Mouse (Mus musculus) layer of hippocampus, postnatal 36 days (tissue): Measurements from ENCODE around the gene Rab40c. TPM values are rescaled to one million over a fixed set of nuclear protein-coding genes. Genes with fewer than 3 reads are reported as not detected.

Experiments used
- DNase-seq, 2 experiments: peaks; one replicate each; pipeline ENCODE4 v3.0.0; 2022
- total RNA-seq, 2 experiments: library from RNA; stranded (reverse); gene quantifications; 2 replicates each; pipeline ENCODE4 v1.2.3; 2021

Gene Rab40c
- 10 to 100 TPM; 49.6 to 55.5 TPM for total RNA-seq

GRCm38 (mm10) chr17:25919144-25919785, at the start of gene Rab40c:
TSS of gene Rab40c (minus strand) at chr17:25919727.
- DNase-seq = peak; percentile 57 to 64

GRCm38 (mm10) chr17:25968176-25968575, 48.6 kb upstream of the Rab40c start:
- DNase-seq = no peak

GRCm38 (mm10) chr17:25967652-25968051, 48.1 kb upstream of the Rab40c start:
- no peak for DNase-seq

- DNase-seq = no peak
Measured at GRCm38 (mm10) chr17:25964271-25964670, 44.7 kb upstream of the Rab40c start.

GRCm38 (mm10) chr17:25962413-25962905, 42.9 kb upstream of the Rab40c start:
- no peak for DNase-seq

- no peak for DNase-seq
Measured at GRCm38 (mm10) chr17:25961566-25961965, 42.0 kb upstream of the Rab40c start.

GRCm38 (mm10) chr17:25959630-25960467, 40.3 kb upstream of the Rab40c start:
- no peak for DNase-seq

- DNase-seq = no peak
Measured at GRCm38 (mm10) chr17:25958771-25959494, 39.4 kb upstream of the Rab40c start.

DNA sequence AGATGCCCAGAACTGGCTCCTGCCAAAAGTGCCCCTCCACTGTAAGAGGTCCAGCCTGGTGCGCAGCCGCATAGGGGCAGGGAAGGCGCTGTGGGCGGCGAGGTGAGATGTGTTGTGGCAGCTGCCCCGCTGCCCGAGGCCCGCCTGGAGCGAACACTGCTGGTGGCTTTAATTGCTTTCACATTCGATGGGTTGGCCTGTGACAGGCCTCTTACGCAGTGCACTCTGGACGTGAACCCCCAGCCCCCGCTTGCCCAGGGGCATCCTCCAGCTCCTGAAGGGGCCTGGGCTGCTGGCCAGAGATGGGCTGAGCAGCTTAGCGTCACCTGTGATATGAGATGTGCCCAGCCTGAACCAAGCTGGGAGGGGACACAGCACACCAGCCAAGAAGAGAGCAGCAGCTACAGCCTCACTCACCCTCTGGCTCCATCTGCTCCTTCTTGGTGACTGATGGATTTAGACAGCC, 38.1 kb upstream of the Rab40c start:
- no peak for DNase-seq

DNA sequence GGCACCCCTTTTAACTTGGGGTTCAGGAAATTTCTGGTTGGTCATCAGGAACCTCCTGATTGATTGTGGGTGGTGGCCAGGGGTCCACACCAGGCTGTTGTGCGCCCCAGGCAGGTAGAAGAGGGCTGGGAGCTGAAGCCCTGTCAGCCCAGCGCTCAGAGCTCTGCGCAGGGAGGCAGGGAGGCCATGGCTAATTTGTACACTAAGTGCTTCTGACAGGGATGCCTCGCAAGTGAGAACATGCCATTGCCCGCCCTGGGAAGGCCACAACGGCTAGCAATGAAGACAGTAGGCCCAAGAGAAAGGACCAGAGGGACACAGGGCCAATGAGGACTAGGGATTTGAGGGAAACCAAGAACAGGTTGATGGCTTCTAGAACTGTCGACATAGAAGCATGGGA, 37.1 kb upstream of the Rab40c start:
- DNase-seq = no peak

- DNase-seq = no peak
Measured at GRCm38 (mm10) chr17:25956201-25956600, 36.7 kb upstream of the Rab40c start.

- DNase-seq = no peak
Measured at GRCm38 (mm10) chr17:25955736-25956135, 36.2 kb upstream of the Rab40c start.

- DNase-seq = no peak
Measured at GRCm38 (mm10) chr17:25954671-25955070, 35.1 kb upstream of the Rab40c start.

DNA sequence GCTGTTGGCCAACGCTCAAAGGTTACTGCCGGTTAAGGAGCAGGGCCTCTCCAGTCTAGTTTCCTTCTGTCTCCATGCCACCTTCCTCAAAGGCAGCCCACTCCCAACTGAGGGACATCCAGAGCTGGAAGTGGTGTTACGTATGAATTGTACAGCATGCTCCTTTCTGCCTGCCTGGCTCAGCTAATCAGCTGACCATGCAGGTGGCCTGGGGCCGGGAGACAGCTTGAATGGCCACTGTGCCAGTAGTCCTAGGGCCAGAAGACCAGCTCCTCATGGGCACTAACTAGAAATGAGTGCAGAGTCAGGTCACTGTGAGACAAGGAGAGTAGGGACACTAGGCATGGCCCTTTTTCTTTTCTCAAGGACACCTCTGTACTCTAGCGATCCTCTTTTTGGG, 33.6 kb upstream of the Rab40c start:
- DNase-seq = no peak

GRCm38 (mm10) chr17:25951803-25952623, 32.5 kb upstream of the Rab40c start, which contains the start of gene A930017K11Rik:
TSS of gene A930017K11Rik (minus strand) at chr17:25952565.
- DNase-seq = no peak

- DNase-seq = no peak
Measured at GRCm38 (mm10) chr17:25951225-25951802, 31.8 kb upstream of the Rab40c start.

GRCm38 (mm10) chr17:25950706-25951105, 31.2 kb upstream of the Rab40c start:
- DNase-seq = no peak

GRCm38 (mm10) chr17:25949981-25950380, 30.5 kb upstream of the Rab40c start:
- no peak for DNase-seq

DNA sequence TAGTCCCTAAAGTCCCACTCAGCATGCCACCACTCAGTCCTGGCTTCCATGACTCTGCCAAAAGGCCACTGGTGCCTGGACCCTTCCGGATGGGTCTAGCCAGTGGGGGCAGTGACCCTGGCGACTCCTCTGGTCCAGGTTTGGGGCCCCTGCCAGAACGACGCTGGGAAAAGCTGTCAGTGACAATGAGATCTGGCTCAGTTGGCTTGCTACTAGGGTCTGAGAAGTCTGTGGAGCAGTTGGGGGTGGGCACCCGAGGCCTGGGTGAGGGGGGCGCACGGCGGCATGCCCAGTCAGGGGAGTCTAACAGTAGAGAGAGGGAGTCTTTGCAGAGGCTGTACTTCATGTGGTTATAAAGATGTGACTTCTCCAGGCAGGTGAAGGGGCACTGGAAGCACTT, 28.5 kb upstream of the Rab40c start:
- no peak for DNase-seq

DNA sequence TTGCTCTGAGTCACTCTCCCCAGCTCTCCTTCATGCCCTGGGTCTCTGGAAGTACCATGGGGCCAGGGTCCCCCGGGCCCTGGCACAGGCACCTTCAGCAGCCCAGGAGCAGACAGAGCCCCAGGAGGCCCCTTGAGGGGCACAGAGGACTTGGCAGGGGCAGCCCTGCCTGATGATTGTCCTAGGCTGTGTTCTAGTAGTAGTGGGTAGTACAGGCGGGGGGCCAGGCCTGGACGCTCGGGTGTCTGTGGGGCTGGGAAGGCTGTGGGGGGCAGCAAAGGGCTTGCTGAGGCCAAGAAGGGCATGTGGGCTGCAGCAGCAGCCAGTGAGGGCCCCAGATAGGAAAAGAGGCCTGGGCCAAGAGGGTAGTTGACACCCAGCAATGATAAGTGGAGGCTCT, 28.0 kb upstream of the Rab40c start:
- DNase-seq = no peak

DNA sequence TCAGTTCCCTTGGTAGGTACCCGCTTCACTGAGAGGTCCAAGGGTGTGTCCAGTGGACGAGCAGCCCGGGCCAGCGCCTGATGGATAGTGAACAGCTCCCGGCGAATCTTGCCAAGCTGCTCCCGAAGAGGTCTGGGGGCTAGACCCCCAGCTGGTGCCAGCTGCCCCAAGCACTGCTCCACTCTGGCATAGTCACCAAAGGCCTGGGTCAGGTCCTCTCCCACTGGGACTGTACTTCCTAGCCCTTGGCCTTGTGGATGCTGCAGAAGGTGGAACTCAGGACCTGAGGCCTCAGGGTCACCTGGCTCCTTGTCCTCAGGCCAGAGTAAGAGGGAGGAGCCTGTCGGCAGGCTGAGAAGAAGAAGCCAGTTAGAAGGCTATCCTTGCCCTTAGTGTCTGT, 27.4 kb upstream of the Rab40c start:
- no peak for DNase-seq

DNA sequence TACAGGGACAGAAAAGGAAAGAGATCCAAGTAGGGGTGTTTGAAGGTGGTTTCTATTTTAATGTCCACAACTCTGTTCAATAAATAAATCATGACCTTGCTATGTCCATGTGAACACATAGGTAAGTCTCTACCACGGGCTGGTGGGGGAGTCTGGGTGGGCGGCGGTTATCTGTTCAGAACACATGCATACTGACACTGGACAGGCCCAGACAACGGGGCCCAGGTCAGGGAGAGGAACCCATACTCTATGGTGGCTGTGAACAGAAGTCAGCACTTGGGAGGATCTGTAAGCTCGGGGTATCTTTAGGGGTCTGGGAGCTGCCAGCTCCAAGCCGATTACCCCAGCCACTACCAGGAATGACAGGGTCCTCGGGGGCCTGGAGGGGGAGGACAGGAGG, 26.8 kb upstream of the Rab40c start:
- DNase-seq = no peak
